Mouse (Mus musculus): ENCODE data around the gene Prdx2.

Gene Prdx2

GRCm38 (mm10) chr8:84978248-84978940 is 9.0 kb downstream of the Prdx2 start, which contains the start of gene Junb:
Gene Junb, minus strand, starts transcription at chr8:84978718.
- peak; percentile 97 for DNase-seq (ENCODE audit: low spot score)

GRCm38 (mm10) chr8:84979599-84980421 is 10.4 kb downstream of the Prdx2 start:
- DNase-seq (ENCODE audit: low spot score): peak; percentile 94

DNA sequence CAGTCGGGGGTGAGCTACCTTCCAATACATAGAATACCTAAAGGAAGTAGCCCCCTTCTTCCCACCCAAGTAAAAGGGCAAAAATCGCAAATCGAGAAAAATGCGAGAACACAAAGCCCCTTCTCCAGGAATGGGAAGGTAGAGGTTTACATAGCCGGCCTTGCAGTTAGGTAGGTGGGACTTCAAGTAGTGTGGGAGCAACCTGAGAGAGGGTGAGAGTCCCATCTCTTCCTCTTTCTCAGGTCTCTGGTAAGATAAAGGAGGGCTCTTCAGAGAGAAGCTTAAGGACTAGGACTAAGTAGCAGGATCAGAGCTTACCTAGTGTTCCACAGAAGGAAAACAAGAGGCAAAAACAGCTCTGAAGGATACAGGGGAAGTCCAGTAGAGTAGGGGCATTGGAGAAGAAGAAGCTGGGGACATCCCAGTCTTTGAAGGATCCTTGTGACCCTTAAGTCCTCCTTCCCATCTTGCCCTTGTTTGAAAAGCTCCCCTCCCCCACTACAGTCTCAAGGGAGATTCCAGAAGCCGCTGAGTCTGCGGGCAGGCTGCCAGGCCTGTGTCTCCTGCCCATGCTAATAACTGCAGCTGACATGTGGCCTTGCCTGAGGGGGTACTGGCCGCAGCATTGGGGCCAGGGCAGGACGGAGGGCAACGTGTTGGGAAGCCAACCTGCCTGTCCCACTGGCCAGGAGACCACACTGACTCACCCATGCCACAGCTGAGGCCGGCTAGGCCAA is 11.4 kb downstream of the Prdx2 start:
- DNase-seq (ENCODE audit: low spot score): peak; percentile 79

- DNase-seq (ENCODE audit: low spot score): no peak
These were observed 12.5 kb downstream of the Prdx2 start for GRCm38 (mm10) chr8:84981644-84982498.

DNA sequence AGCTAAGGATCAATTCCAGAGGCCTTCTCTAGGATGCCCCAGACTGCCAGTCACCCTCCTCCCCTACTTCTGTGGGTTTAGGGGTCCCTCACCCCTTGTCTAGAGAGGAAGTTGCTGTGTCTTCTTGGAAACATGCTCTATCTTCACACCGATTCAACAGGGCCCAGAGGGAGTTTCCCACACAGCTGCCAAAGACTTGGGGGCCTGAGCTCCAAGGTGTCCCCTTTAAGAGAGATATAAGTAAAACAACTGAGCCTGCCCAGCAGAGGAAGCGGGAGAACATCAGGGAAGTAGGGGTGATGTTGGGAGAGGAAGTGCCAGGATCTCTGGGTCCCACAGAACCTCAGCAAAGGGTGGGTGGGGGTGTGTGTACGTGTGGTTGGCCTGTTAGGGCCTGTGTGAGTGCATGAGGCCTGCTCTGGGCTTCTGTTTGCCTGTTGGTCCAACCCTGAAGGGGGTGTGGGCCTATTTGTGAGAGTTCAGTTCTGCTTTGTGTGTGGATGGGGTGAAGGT is 13.2 kb downstream of the Prdx2 start:
- DNase-seq (ENCODE audit: low spot score): no peak

DNA sequence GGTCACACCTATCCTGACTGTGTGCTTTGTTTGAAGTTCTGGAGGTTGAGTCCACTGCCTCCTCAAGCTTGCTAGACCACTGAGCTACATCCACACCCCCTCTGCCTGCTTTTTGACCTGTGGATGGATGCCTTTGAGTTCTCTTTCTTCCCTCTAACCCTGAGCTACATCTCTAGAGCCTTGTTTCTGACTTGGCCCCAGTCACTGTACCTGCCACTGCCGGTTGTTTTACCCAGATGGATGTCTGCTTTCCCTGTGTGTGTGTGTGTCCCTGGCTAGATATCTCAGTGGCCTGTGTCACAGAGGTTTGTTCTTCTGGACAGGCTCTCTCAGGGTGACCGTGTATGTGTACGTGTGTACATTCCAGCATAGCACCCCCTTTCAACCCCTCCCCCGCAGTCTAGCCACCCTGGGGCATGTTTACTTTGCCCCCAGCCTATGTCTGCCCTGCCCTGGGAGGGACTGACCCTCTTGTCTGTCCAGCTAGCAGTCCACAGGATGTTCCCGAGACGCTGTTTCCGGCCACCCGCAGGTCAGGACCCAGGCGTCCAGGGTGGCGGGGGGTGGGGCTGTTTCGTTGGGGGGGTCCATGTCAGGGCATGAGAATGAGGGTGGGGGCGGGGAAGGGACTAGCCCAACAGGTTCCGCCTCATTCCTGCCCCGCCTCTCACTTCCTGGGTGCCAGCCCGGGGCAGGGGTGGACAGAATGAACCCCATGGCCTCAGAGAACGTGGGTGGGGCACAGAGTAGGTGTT is 15.1 kb downstream of the Prdx2 start:
- no peak for DNase-seq (ENCODE audit: low spot score)

DNA sequence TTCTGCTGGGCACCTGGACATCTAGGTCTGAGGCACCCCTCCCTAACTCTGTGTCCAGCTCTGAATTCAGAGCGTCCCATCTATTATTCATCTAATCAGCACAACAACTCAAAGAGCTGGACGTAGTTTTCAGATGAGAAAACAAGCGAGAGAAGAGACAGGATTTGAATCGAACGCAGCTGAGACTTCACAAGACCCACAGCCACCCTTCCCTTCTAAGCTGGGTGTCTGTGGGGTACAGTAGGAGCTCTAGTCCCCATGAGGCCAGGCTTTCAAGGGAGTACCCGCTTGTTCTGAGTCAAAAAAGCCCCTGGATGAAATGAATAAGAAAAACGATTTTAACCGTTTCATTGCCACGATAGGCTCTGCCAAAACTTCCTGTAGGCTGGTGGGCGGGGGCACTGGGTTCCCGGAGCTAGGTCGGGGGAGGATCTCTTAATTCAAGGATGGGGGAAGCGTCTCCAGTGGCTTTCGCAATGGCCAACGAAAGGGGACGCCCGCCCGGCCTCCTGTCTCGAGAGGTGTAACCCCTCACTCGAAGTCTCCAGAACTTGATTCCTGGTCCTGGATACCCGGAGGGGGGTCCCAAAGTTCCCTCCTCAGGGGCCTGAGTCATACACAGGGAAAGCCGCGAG is 15.8 kb downstream of the Prdx2 start:
- no peak for DNase-seq (ENCODE audit: low spot score)

- peak; percentile 93 for DNase-seq (ENCODE audit: low spot score)
These were observed 16.4 kb downstream of the Prdx2 start for GRCm38 (mm10) chr8:84985684-84986378.

- DNase-seq (ENCODE audit: low spot score): no peak
These were observed 17.1 kb downstream of the Prdx2 start for GRCm38 (mm10) chr8:84986379-84986945.

GRCm38 (mm10) chr8:84987388-84987787 is 18.0 kb downstream of the Prdx2 start:
- DNase-seq (ENCODE audit: low spot score): no peak

- no peak for DNase-seq (ENCODE audit: low spot score)
These were observed 18.5 kb downstream of the Prdx2 start for GRCm38 (mm10) chr8:84987903-84988302.

GRCm38 (mm10) chr8:84989311-84989731 is 19.9 kb downstream of the Prdx2 start:
- DNase-seq (ENCODE audit: low spot score): no peak

DNA sequence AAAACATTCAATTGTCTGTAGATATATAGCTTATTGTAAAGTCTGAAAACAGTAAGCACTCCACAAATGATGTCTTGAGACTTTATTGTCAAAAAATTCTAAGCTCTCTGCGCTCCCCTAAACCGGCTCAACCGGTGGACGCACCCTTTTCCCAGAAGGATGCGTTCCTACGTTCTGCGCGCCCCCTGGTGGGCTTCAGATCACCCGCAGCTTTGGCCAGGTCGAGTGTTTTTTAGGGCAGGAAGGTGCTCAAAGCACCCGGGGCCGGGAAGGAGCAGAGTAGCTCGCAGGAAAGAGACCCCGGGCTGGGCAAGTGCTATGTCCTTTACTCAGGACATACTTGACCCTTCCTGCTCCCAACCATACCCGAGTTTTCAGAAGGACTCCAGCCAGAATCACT is 20.4 kb downstream of the Prdx2 start:
- peak; percentile 92 for DNase-seq (ENCODE audit: low spot score)

GRCm38 (mm10) chr8:84990349-84990748 is 21.0 kb downstream of the Prdx2 start, which contains the start of gene Hook2:
Gene Hook2, plus strand, starts transcription at chr8:84990603.
- peak; percentile 98 for DNase-seq (ENCODE audit: low spot score)

GRCm38 (mm10) chr8:84990836-84991235 is 21.4 kb downstream of the Prdx2 start:
- DNase-seq (ENCODE audit: low spot score): no peak

GRCm38 (mm10) chr8:84994375-84994774 is 25.0 kb downstream of the Prdx2 start:
- no peak for DNase-seq (ENCODE audit: low spot score)

DNA sequence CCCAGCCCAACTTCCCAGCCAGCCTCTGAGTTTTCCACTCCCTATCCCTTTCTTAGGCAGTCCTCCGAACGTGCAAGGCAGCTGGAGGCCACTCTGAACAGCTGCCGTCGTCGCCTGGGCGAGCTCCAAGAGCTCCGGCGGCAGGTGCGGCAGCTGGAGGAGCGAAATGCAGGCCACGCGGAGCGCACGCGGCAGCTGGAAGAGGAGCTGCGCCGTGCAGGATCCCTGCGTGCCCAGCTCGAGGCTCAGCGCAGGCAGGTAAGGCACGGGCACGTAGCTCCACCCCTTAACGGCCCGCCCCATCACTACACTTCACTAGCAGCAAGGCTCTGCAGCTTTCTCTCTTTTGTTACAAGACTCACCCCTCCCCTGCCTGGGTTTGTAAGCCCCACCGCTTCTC is 26.3 kb downstream of the Prdx2 start:
- no peak for DNase-seq (ENCODE audit: low spot score)

- no peak for DNase-seq (ENCODE audit: low spot score)
These were observed 27.6 kb downstream of the Prdx2 start for GRCm38 (mm10) chr8:84996978-84997377.

- DNase-seq (ENCODE audit: low spot score): peak; percentile 93
These were observed 28.4 kb downstream of the Prdx2 start for GRCm38 (mm10) chr8:84997649-84998295.

Data from layer of hippocampus, adult 11-12 months (tissue).